Mouse (Mus musculus) adrenal gland, postnatal 25 days (tissue): ENCODE results near the gene Ccdc102a. TPM values are rescaled to one million over a fixed set of nuclear protein-coding genes. Genes with fewer than 3 reads are reported as not detected.

Experiments used
- DNase-seq: peaks from one replicate; pipeline ENCODE4 v3.0.0; 2021; ENCODE audit warnings: mixed read lengths
- total RNA-seq: library from RNA; stranded (reverse); gene quantifications from 2 replicates; pipeline ENCODE4 v1.2.3, GENCODE M21; 2021

The Ccdc102a gene
- total RNA-seq, 1 experiment from 2014 or later = 8.8 TPM

- no peak for DNase-seq
Observed at GRCm38 (mm10) chr8:94919256-94919655, 1.4 kb upstream of the Ccdc102a start.

- DNase-seq = peak; percentile 95
Observed at GRCm38 (mm10) chr8:94917352-94917751, 546 bp downstream of the Ccdc102a start.

GRCm38 (mm10) chr8:94916960-94917324 is 956 bp downstream of the Ccdc102a start:
- DNase-seq = no peak

- DNase-seq = no peak
Observed at GRCm38 (mm10) chr8:94916311-94916959, 1.5 kb downstream of the Ccdc102a start.

- no peak for DNase-seq
Observed at GRCm38 (mm10) chr8:94914701-94915101, 3.2 kb downstream of the Ccdc102a start.

- no peak for DNase-seq
Observed at GRCm38 (mm10) chr8:94914256-94914655, 3.6 kb downstream of the Ccdc102a start.

GRCm38 (mm10) chr8:94913061-94913660 is 4.7 kb downstream of the Ccdc102a start:
- peak; percentile 79 for DNase-seq

GRCm38 (mm10) chr8:94908847-94909246 is 9.1 kb downstream of the Ccdc102a start:
- DNase-seq = peak; percentile 87

- no peak for DNase-seq
Observed at GRCm38 (mm10) chr8:94907591-94908300, 10.2 kb downstream of the Ccdc102a start.

GRCm38 (mm10) chr8:94904450-94905175 is 13.3 kb downstream of the Ccdc102a start:
- peak; percentile 81 for DNase-seq

- DNase-seq = no peak
Observed at GRCm38 (mm10) chr8:94903709-94904108, 14.2 kb downstream of the Ccdc102a start.

- DNase-seq = no peak
Observed at GRCm38 (mm10) chr8:94901031-94901430, 16.9 kb downstream of the Ccdc102a start.

GRCm38 (mm10) chr8:94900617-94901016 is 17.3 kb downstream of the Ccdc102a start:
- no peak for DNase-seq

- no peak for DNase-seq
Observed at GRCm38 (mm10) chr8:94899262-94899661, 18.6 kb downstream of the Ccdc102a start.

GRCm38 (mm10) chr8:94892917-94893316 is 25.0 kb downstream of the Ccdc102a start:
- DNase-seq = no peak

- DNase-seq = no peak
Observed at GRCm38 (mm10) chr8:94888383-94889036, 29.4 kb downstream of the Ccdc102a start.

- DNase-seq = no peak
Observed at GRCm38 (mm10) chr8:94880742-94881141, 37.2 kb downstream of the Ccdc102a start.

- DNase-seq = no peak
Observed at GRCm38 (mm10) chr8:94876820-94877219, 41.1 kb downstream of the Ccdc102a start.

- DNase-seq = peak; percentile 99
Observed at GRCm38 (mm10) chr8:94876197-94876730, 41.6 kb downstream of the Ccdc102a start, which contains the start of gene Dok4. Dok4 (minus strand) TSS chr8:94876330.

GRCm38 (mm10) chr8:94875871-94876150 is 42.1 kb downstream of the Ccdc102a start:
- DNase-seq = no peak

GRCm38 (mm10) chr8:94875096-94875870 is 42.6 kb downstream of the Ccdc102a start:
- peak; percentile 32 for DNase-seq
